Mouse (Mus musculus) spleen, adult 12 weeks (tissue): ENCODE results near the gene Tenm3.

Experiments used
- DNase-seq: peaks from one replicate; pipeline ENCODE4 v3.0.0; 2022; ENCODE audit warnings: low spot score

The Tenm3 gene

DNA sequence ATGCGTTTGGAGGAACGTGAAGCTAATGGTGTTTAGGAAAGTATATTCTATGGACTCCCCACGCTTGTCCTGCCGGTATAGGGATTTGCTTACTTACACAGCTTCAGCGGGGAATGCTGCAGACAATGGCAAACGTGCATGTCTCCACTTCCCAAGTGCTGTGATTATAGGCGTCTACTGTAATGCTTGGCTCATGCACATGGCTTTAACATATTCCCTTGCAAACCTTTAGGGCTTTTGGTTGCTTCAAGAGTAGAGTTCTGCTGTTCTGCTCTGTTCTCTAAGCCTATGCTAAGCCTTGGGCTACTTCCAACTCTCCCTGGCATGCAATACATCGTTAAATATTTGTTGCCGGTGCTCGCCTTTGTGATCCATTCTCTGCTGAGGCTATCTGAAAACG, 102.8 kb downstream of the Tenm3 start:
- DNase-seq = no peak

GRCm38 (mm10) chr8:48740147-48740881, 103.4 kb downstream of the Tenm3 start:
- no peak for DNase-seq

DNA sequence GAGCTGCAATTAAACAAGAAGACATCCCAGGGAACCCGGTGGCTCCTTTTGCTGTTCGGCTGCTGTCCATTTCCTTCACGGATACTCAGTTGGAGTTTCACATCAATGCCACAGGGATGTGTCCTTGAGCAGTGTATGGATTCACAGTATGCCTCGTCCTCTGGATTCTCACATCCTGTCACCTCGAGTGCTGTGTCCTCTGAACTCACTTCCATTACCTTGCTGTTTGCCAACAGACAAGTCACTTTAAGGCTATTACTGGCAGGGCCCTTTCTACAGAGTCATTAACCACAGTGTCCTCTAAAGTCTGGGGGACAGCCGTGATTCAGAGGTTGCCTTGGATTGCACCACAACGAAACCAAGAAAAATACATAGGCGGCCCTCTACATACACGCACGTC, 110.0 kb downstream of the Tenm3 start:
- DNase-seq = no peak

DNA sequence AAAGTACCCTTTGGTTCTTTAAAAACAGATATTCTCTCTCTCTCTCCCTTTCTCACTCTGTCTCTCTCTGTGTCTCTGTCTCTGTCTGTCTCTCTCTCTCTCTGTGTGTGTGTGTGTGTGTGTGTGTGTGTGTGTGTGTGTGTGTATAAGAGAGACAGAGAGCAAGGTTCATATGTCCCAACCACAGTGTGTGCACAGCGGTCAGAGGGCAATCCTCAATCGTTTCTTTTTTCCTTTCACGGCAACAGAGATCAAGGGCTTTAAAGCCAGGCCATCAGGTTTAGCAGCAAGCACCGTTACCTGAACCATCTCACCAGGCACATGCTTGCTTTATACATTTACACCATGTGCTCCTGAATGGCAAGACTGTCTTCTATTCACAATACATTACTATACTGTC, 110.7 kb downstream of the Tenm3 start:
- no peak for DNase-seq

GRCm38 (mm10) chr8:48730701-48731100, 113.0 kb downstream of the Tenm3 start:
- no peak for DNase-seq

DNA sequence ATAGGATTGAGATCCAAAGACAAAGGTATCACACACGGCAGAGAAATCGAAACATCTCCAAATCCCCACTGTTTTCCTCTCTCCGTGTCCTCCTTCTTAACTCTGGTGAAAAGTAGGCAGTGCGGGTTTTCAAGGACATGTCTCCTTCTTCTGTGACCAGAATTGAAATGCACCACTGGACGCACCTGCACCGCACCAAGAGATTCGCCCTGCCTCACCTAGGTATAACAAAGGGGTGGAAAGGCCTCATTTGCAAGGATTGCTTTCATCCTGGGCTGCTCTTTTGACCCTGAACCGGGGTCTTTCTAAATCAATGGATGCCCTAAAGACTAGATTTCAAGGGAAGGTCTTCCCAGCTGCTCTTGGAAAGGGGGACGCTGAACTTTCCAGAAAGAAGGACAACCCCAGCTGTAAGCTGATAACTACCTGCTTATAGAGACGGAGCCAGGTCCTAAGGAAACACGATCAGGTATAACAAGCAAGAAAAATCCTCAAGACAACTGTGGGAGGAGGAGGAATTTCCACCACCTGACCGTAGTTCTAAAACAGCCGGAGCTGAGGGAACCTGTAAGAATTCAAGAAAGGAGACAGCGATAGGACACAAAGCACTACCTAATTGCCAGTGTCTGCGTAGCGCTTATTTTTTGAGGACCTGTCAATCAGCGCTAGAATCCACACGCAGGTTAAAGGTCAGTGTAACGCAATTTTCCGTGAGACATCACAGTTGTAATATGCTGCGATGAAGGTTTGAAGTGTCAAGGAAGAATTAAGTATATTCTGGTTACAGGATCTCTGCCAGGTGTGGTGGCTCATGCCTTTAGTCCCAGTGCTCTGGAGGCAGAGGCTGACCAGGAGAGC, 114.7 kb downstream of the Tenm3 start:
- no peak for DNase-seq

- DNase-seq = no peak
These were observed 115.7 kb downstream of the Tenm3 start for GRCm38 (mm10) chr8:48728006-48728405.

- DNase-seq = no peak
These were observed 121.0 kb downstream of the Tenm3 start for GRCm38 (mm10) chr8:48722744-48723143.

GRCm38 (mm10) chr8:48722318-48722717, 121.4 kb downstream of the Tenm3 start:
- DNase-seq = no peak

GRCm38 (mm10) chr8:48721376-48721775, 122.4 kb downstream of the Tenm3 start:
- DNase-seq = no peak

DNA sequence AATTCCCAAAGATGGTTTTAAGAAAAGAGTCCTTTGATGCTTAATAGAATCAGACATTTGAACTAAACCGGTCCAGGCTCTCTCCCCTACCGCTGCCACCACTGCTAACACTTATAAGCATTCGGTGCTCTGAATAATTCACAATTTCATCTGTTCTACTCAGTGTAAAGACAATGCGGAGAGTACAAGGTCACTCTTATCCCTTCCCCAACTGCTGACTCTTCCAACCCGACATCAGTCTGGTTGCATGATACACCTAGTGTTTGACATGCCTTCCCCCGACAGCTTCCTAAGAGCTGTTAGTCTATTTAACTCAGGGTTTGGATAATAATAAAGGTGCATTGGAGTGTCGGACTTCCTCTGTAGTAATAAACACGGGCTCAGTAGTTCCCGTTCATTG, 128.1 kb downstream of the Tenm3 start:
- DNase-seq = no peak

GRCm38 (mm10) chr8:48706666-48707065, 137.1 kb downstream of the Tenm3 start:
- no peak for DNase-seq

DNA sequence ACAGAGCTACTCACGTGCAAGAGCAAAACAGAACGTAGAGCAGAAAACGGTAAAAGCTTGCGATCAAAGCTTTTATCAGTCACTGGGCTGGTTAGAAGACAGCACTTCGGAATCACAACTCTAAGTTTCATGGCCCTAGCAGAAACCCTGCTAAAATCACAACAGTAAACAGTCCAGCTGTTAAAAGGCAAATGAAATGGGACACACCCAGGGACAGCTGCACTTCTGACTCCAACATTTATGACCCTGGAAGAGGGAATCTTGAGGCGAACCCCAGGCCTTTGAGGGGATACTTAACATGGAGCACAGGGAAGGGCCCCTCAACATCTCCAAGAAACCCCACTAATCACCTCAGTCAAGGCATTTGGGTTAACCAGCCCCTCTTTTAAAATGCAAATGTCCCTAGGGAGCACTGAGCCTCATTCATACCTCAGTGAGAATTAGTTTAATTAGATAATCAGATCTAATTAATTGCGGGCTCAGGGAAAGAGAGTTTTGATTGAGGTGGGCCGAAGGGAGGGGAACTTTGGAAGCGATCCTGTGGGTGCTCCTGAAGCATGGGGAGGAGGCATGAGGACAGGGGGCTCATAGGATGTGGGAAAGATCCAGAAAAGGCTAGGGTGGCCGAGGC, 138.8 kb downstream of the Tenm3 start:
- no peak for DNase-seq

DNA sequence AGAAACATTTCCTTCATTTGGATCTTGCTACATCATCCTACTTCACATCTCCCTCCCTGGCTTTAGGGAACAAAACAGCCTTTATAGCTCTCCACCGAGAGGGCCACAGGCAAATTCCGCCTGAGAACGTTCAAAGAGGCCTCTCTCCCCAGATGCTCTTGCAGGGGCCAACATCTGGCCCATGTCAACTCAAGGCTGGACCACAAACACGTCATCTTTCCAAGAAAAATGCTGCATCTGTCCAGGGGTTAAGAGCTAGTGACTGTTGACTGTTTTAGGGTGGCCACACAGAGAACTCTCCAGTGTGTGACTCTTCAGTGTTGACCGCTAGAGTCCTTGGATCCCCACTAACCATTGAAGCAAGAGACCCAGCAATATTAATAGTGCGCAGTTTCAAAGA, 139.3 kb downstream of the Tenm3 start:
- no peak for DNase-seq

GRCm38 (mm10) chr8:48690665-48691395, 152.9 kb downstream of the Tenm3 start:
- DNase-seq = no peak

DNA sequence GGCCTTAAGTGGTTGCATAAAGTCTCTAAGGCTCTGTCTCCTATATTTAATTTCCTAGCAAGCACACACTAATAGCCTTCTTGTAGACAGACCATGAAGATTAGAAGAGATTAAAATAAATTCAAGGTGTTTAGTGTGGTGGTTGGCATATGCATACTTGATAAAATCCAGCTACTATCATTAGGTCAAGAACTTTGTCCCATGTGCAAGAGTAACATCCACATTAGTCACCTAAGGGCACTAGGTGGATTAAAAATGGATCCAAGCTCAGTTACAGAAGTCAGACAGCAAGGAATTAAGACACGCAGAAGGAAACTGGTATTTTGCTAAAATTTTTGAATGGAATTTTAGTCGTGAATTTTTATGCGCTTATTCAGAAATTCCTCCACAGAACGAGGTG, 155.0 kb downstream of the Tenm3 start:
- DNase-seq = no peak

GRCm38 (mm10) chr8:48688188-48688587, 155.6 kb downstream of the Tenm3 start:
- DNase-seq = no peak

DNA sequence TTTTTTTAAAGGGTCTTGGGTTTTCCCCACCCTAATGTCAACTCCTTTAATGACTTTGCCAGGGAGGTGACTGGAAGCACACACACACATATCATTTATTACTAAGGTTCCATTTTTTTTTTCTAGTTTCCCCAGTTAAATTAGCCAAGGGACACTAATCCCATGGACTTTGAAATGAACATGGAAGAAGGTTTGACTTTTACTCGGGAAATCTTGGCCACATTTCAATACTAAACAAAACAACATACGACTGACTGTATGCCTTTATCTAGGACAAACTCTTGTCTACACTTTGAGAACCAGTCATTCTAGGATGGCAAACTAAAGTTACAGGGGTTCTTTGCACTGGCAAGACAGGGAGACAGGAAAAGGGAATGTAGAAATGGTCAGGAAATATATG, 170.3 kb downstream of the Tenm3 start:
- no peak for DNase-seq

GRCm38 (mm10) chr8:48672471-48672870, 171.3 kb downstream of the Tenm3 start:
- DNase-seq = no peak

DNA sequence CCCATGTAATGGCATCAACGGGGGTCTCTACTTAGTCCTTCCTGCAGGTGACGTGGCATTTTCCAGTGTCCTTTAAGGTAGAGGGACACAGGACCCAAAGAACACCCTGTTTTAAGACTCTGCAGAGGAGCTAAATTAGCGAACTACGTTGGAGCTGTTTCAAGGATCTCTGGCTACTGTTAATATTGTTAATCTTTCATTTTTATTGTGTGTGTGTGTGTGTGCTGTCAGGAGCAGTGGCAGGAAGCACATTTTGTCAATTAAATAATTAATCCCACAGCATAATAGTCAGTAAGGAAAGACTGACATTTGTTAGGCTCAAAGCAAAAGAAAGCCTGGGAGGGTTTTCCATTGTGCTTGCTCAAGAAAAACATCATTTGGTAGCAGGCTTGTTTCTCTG, 172.4 kb downstream of the Tenm3 start:
- DNase-seq = no peak

DNA sequence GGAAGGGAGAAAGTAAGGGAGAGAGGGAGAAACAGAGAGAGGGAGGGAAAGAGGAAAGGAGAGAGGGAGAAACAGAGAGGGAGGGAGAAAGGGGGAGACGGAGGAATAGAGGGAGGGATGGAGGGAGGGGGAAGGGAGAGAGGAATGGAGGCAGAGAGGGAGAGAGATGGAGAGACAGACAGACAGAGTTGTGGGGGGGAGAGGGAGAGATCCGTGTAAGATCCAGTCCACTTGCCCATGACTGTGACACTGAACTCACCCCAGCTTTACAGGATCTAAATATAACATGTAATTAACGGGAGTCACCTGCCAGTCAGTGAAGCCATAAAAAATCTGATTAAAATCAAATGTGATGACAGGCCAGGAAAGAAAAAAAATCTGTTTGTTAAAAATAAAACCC, 172.9 kb downstream of the Tenm3 start:
- no peak for DNase-seq

- no peak for DNase-seq
These were observed 173.4 kb downstream of the Tenm3 start for GRCm38 (mm10) chr8:48670387-48670786.
